Mouse (Mus musculus) intestine, embryonic 14.5 days (tissue): Measurements from ENCODE around the gene Zfand3. TPM values are rescaled to one million over a fixed set of nuclear protein-coding genes. Genes with fewer than 3 reads are reported as not detected.

Experiments
- polyA plus RNA-seq: library from polyadenylated mRNA; unstranded; fragments of >200 nt; fragmentation: Nextera tagmentation; extraction: Ambion mirVana; gene quantifications from 2 replicates; pipeline ENCODE4 v1.2.1, GENCODE M21; 2014

Zfand3 gene
- polyA plus RNA-seq, 1 experiment from 2014 or later, result 40.9 TPM

Other genes starting within 250 kb of the Zfand3 start
- 1.5 and 1.7 TPM in 2 replicates for gene Mdga1, start 34.6 kb upstream of the Zfand3 start, polyA plus RNA-seq